Mouse (Mus musculus): Measurements from ENCODE around the gene Tes. TPM values are rescaled to one million over a fixed set of nuclear protein-coding genes. Genes with fewer than 3 reads are reported as not detected.
"Not testable (repeated sequence)": the region's sequence is repeated elsewhere in the genome, so short reads cannot be mapped to it uniquely, and the experiment has no call there.

Tes gene
- total RNA-seq, 2 experiments from 2014 or later = 4.5 to 5.9 TPM

- DNase-seq (ENCODE audit: extremely low spot score in 1 of 2, low spot score in 2 of 2) = no peak
- Histone ChIP-seq H3K4me3 (no peak overlapping the region), H3K27ac (no peak overlapping the region)
- TF ChIP-seq CTCF (IDR thresholded peaks at IDR 0.05) = no peak
- intact Hi-C loops (cut with DNase I) = no loop called here
These were observed 5.4 kb upstream of the Tes start for GRCm38 (mm10) chr6:17059501-17059900.

- H3K4me3 ChIP-seq = no peak overlapping the region
- intact Hi-C loops (cut with DNase I) = no loop called here
- no peak for DNase-seq (ENCODE audit: extremely low spot score in 1 of 2, low spot score in 2 of 2)
- no peak overlapping the region for H3K27ac ChIP-seq
- no peak for TF ChIP-seq CTCF (IDR thresholded peaks at IDR 0.05)
These were observed 4.8 kb upstream of the Tes start for GRCm38 (mm10) chr6:17060154-17060553.

- H3K27ac ChIP-seq; H3K4me3 ChIP-seq; intact Hi-C loops (cut with DNase I); DNase-seq (ENCODE audit: extremely low spot score in 1 of 2, low spot score in 2 of 2): not testable (repeated sequence)
- TF ChIP-seq CTCF (IDR thresholded peaks at IDR 0.05) = peak; percentile 15
These were observed 3.1 kb upstream of the Tes start for GRCm38 (mm10) chr6:17061826-17062225.

- no peak for DNase-seq (ENCODE audit: extremely low spot score in 1 of 2, low spot score in 2 of 2)
- no peak for TF ChIP-seq CTCF (IDR thresholded peaks at IDR 0.05)
- intact Hi-C loops (cut with DNase I) = no loop called here
- Histone ChIP-seq H3K4me3 (no peak overlapping the region), H3K27ac (no peak overlapping the region)
These were observed 2.6 kb upstream of the Tes start for GRCm38 (mm10) chr6:17062366-17062765.

- TF ChIP-seq CTCF (IDR thresholded peaks at IDR 0.05) = no peak
- DNase-seq (ENCODE audit: extremely low spot score in 1 of 2, low spot score in 2 of 2) = no peak
- intact Hi-C loops (cut with DNase I) = no loop called here
- Histone ChIP-seq H3K4me3 (peak overlapping the region; percentile 57), H3K27ac (no peak overlapping the region)
These were observed 831 bp downstream of the Tes start for GRCm38 (mm10) chr6:17065791-17066169.

GRCm38 (mm10) chr6:17066211-17066940 is 1.4 kb downstream of the Tes start:
- Histone ChIP-seq H3K27ac (no peak overlapping the region), H3K4me3 (no peak overlapping the region; the same call in 1 of the 2 replicates)
- no peak for DNase-seq (ENCODE audit: extremely low spot score in 1 of 2, low spot score in 2 of 2)
- intact Hi-C loops (cut with DNase I) = no loop called here
- TF ChIP-seq CTCF (IDR thresholded peaks at IDR 0.05) = no peak

GRCm38 (mm10) chr6:17071899-17072298 is 7.0 kb downstream of the Tes start:
- H3K4me3 ChIP-seq = no peak overlapping the region
- intact Hi-C loops (cut with DNase I) = no loop called here

GRCm38 (mm10) chr6:17072338-17072737 is 7.4 kb downstream of the Tes start:
- no peak overlapping the region for H3K27ac ChIP-seq
- H3K4me3 ChIP-seq = no peak overlapping the region
- no peak for DNase-seq (ENCODE audit: extremely low spot score in 1 of 2, low spot score in 2 of 2)
- intact Hi-C loops (cut with DNase I) = no loop called here
- TF ChIP-seq CTCF (IDR thresholded peaks at IDR 0.05) = no peak

More at GRCm38 (mm10) chr6:17071899-17072298, 7.0 kb downstream of the Tes start:
- no peak for TF ChIP-seq CTCF (IDR thresholded peaks at IDR 0.05)
- no peak overlapping the region for H3K27ac ChIP-seq
- no peak for DNase-seq (ENCODE audit: extremely low spot score in 1 of 2, low spot score in 2 of 2)

GRCm38 (mm10) chr6:17072763-17073484 is 8.0 kb downstream of the Tes start:
- Histone ChIP-seq H3K4me3 (no peak overlapping the region), H3K27ac (no peak overlapping the region)
- intact Hi-C loops (cut with DNase I) = no loop called here
- no peak for DNase-seq (ENCODE audit: extremely low spot score in 1 of 2, low spot score in 2 of 2)
- TF ChIP-seq CTCF (IDR thresholded peaks at IDR 0.05) = no peak

- Histone ChIP-seq H3K27ac (no peak overlapping the region), H3K4me3 (no peak overlapping the region)
- no peak for DNase-seq (ENCODE audit: extremely low spot score in 1 of 2, low spot score in 2 of 2)
- intact Hi-C loops (cut with DNase I) = no loop called here
- TF ChIP-seq CTCF (IDR thresholded peaks at IDR 0.05) = no peak
These were observed 12.3 kb downstream of the Tes start for GRCm38 (mm10) chr6:17077270-17077669.

GRCm38 (mm10) chr6:17077720-17078119 is 12.8 kb downstream of the Tes start:
- no peak overlapping the region for H3K4me3 ChIP-seq
- no peak for TF ChIP-seq CTCF (IDR thresholded peaks at IDR 0.05)
- DNase-seq (ENCODE audit: extremely low spot score in 1 of 2, low spot score in 2 of 2) = no peak
- intact Hi-C loops (cut with DNase I) = no loop called here
- no peak overlapping the region for H3K27ac ChIP-seq

- no peak overlapping the region for H3K27ac ChIP-seq
- no peak for TF ChIP-seq CTCF (IDR thresholded peaks at IDR 0.05)
- intact Hi-C loops (cut with DNase I) = no loop called here
- no peak for DNase-seq (ENCODE audit: extremely low spot score in 1 of 2, low spot score in 2 of 2)
- no peak overlapping the region for H3K4me3 ChIP-seq
These were observed 14.4 kb downstream of the Tes start for GRCm38 (mm10) chr6:17079304-17079703.

All from left cerebral cortex, adult 2 months (tissue).